21 mouse cellular contexts compared by ENCODE assay signal in genomic region chr3:149333607-149334006, GRCm38 (mm10).
"Had no signal": no experiment of that assay in that cellular context is flagged by ENCODE, and none has a peak within 500 bp of the region (broad histone marks: within the 10 kb centered on the region; RNA-seq: fewer than 3 reads in every experiment).

No protein-coding gene starts in this region.

- H3K9ac ChIP-seq: intestine, embryonic 15.5 days; kidney, embryonic 15.5 days; liver, embryonic 13.5 days; neural tube, embryonic 13.5 days had no signal

- H3K27me3 ChIP-seq: intestine, embryonic 15.5 days; kidney, embryonic 15.5 days; liver, embryonic 13.5 days had no signal

- H3K9me3 ChIP-seq: intestine, embryonic 15.5 days; kidney, embryonic 15.5 days; liver, embryonic 13.5 days; neural tube, embryonic 13.5 days had no signal

- H3K4me1 ChIP-seq: intestine, embryonic 15.5 days; liver, embryonic 13.5 days; megakaryocyte, embryonic 14.5 days had no signal

- H3K4me3 ChIP-seq: intestine, embryonic 15.5 days; kidney, embryonic 15.5 days; left cerebral cortex, adult 2 months; liver, embryonic 13.5 days; megakaryocyte, embryonic 14.5 days; myocyte; neural tube, embryonic 13.5 days had no signal

- H3K4me2 ChIP-seq: intestine, embryonic 15.5 days; kidney, embryonic 15.5 days; liver, embryonic 13.5 days; neural tube, embryonic 13.5 days had no signal

- DNase-seq: kidney, adult 11 months; kidney, adult 8-10 months; kidney, postnatal 10 days; kidney, postnatal 36 days; layer of hippocampus, postnatal 36 days; liver, embryonic 13.5 days; lung, postnatal 14 days; midbrain, embryonic 14.5 days; right cerebral cortex, adult 18-20 months; right cerebral cortex, postnatal 14 days; right cerebral cortex, postnatal 4 days; thymus, adult 2 months; thymus, postnatal 14 days; thymus, postnatal 4 days had no signal

- ATAC-seq: intestine, embryonic 15.5 days had no signal

- H3K36me3 ChIP-seq: intestine, embryonic 15.5 days; kidney, embryonic 15.5 days; liver, embryonic 13.5 days; neural tube, embryonic 13.5 days had no signal

- H3K27ac ChIP-seq: intestine, embryonic 15.5 days; kidney, embryonic 15.5 days; left cerebral cortex, adult 2 months; liver, embryonic 13.5 days; neural tube, embryonic 13.5 days; stomach, postnatal 0 days had no signal
